Mouse (Mus musculus) fat pad, adult 2 months (tissue): ENCODE data around the gene Foxp1.

Experiments
- DNase-seq: peaks from one replicate; pipeline ENCODE4 v3.0.0-alpha.2; 2011; ENCODE audit warnings: low read depth, low spot score; ENCODE audit errors: extremely low read depth

The Foxp1 gene

GRCm38 (mm10) chr6:99035459-99036375, 486.8 kb downstream of the Foxp1 start:
- DNase-seq: no peak

- no peak for DNase-seq
These were observed 489.5 kb downstream of the Foxp1 start for GRCm38 (mm10) chr6:99033062-99033461.

GRCm38 (mm10) chr6:99031321-99031903, 491.1 kb downstream of the Foxp1 start:
- no peak for DNase-seq

- no peak for DNase-seq
These were observed 492.3 kb downstream of the Foxp1 start for GRCm38 (mm10) chr6:99030251-99030650.

- DNase-seq: no peak
These were observed 493.1 kb downstream of the Foxp1 start for GRCm38 (mm10) chr6:99029438-99029837.

GRCm38 (mm10) chr6:99028989-99029305, 493.6 kb downstream of the Foxp1 start:
- no peak for DNase-seq

- DNase-seq: no peak
These were observed 494.1 kb downstream of the Foxp1 start for GRCm38 (mm10) chr6:99028161-99028988.

- no peak for DNase-seq
These were observed 494.9 kb downstream of the Foxp1 start for GRCm38 (mm10) chr6:99027542-99028160.

GRCm38 (mm10) chr6:99026635-99027541, 495.6 kb downstream of the Foxp1 start:
- DNase-seq: no peak

- DNase-seq: no peak
These were observed 496.5 kb downstream of the Foxp1 start for GRCm38 (mm10) chr6:99026040-99026439.

GRCm38 (mm10) chr6:99024588-99024987, 497.9 kb downstream of the Foxp1 start:
- no peak for DNase-seq

GRCm38 (mm10) chr6:99020570-99021444, 501.7 kb downstream of the Foxp1 start:
- no peak for DNase-seq

GRCm38 (mm10) chr6:99019716-99020115, 502.8 kb downstream of the Foxp1 start:
- no peak for DNase-seq

- no peak for DNase-seq
These were observed 503.3 kb downstream of the Foxp1 start for GRCm38 (mm10) chr6:99019266-99019665.

GRCm38 (mm10) chr6:99013866-99014502, 508.5 kb downstream of the Foxp1 start:
- no peak for DNase-seq

- no peak for DNase-seq
These were observed 509.2 kb downstream of the Foxp1 start for GRCm38 (mm10) chr6:99013119-99013865.

GRCm38 (mm10) chr6:99011895-99012584, 510.5 kb downstream of the Foxp1 start:
- no peak for DNase-seq
